Mouse (Mus musculus): ENCODE measurements around the gene Thbd. TPM values are rescaled to one million over a fixed set of nuclear protein-coding genes. Genes with fewer than 3 reads are reported as not detected.

The Thbd gene
- 8.6 and 9.9 TPM in 2 replicates for polyA plus RNA-seq (2012; rRNA removed)

GRCm38 (mm10) chr2:148407870-148408760, at the start of gene Thbd:
Gene Thbd, minus strand, starts transcription at chr2:148408188.

GRCm38 (mm10) chr2:148443249-148443958, 35.4 kb upstream of the Thbd start, which contains the start of gene Cd93:
Gene Cd93, minus strand, starts transcription at chr2:148443563.

DNA sequence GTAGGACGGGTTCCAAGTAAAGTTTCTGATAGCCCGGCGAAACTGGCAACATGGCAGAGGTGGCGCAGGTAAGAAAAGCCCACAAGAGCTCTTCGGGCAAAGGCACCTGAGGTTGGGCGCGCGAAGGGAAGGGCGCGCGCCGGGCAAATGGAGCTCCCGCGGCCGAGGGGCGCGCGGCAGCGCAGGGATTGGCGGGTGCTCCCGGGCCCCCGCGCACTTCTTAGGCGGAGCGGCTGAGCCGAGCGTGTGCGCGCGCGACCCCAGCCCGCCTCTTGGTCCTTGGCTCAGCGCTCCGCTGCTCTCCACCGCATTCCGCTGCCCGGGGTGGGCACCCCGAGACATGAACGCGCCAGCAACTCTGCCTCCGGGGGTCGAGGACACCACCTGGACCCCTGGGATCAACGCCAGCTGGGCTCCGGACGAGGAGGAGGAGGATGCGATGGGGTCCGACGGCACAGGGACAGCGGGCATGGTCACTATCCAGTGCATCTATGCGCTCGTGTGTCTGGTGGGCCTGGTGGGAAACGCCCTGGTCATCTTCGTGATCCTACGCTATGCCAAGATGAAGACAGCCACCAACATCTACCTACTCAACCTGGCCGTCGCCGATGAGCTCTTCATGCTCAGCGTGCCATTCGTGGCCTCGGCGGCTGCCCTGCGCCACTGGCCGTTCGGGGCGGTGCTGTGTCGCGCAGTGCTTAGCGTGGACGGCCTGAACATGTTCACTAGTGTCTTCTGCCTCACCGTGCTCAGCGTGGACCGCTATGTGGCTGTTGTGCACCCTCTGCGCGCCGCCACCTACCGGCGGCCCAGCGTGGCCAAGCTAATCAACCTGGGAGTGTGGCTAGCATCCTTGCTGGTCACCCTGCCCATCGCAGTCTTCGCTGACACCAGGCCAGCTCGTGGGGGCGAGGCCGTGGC, 12.6 kb downstream of the Thbd start, which contains the start of gene Sstr4:
Gene Sstr4 (plus strand): TSS at position 214 of the 921 bp plus-strand sequence.

Other genes with a start within 250 kb of the Thbd start
- 0.91 and 1.3 TPM in 2 replicates for gene Sstr4, start 12.8 kb downstream of the Thbd start, polyA plus RNA-seq (2012; rRNA removed)
- 4.4 and 8.6 TPM in 2 replicates for gene Cd93, start 35.4 kb upstream of the Thbd start, polyA plus RNA-seq (2012; rRNA removed)